ENCODE assay signal across 8 mouse cellular contexts in the genomic region with DNA sequence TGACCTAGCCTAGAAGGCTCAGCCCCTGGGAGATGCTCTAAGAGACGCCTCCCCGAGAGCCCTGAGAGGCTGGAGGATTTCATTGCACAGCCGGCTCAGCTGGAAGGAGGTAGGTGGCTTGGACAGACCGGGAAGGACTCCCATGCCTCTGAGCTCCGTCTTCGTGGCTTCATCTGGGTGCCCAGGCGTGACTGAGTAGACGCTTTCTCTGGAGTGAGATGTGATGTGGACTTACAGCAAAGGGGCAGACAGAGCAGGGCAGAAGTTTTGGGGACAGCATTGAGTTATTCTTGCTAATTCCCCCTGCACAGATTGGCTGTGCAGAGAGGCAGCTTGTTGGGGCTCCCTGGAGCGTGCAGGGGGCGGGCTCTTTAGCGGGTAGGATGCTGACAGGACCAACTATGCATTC. TPM values are rescaled to one million over a fixed set of nuclear protein-coding genes. Genes with fewer than 3 reads are reported as not detected.
A peak's percentile ranks its signal among the peaks of the same experiment; 100 is the strongest.
DNase-seq lines count a peak whose midpoint lies in the region; ATAC-seq and TF ChIP-seq lines count a peak whose summit lies in the region.

No protein-coding gene starts in this region.

- no peak for TF ChIP-seq CTCF in left cerebral cortex, adult 2 months (IDR thresholded peaks at IDR 0.05)

- H3K9me3 ChIP-seq in embryonic facial prominence, embryonic 15.5 days (replicated peaks), result no peaks in the 10 kb centered on the region
- H3K9me3 ChIP-seq in hindbrain, embryonic 10.5 days, result no peaks in the 10 kb centered on the region
- H3K9me3 ChIP-seq in midbrain, embryonic 13.5 days, result no peaks in the 10 kb centered on the region

- peak overlapping the region; percentile 61 for H3K4me2 ChIP-seq in embryonic facial prominence, embryonic 15.5 days (replicated peaks)
- H3K4me2 ChIP-seq in midbrain, embryonic 13.5 days (replicated peaks), result peak overlapping the region; percentile 30

- intact Hi-C loops in left cerebral cortex, adult 2 months (cut with DNase I), result no loop called here

- H3K36me3 ChIP-seq in embryonic facial prominence, embryonic 15.5 days, result no peaks in the 10 kb centered on the region
- H3K36me3 ChIP-seq in hindbrain, embryonic 10.5 days, result no peaks in the 10 kb centered on the region
- no peaks in the 10 kb centered on the region for H3K36me3 ChIP-seq in midbrain, embryonic 13.5 days

- DNase-seq in left cerebral cortex, adult 2 months (ENCODE audit: extremely low spot score in 1 of 2, low spot score in 2 of 2), result no peak
- DNase-seq in left cerebral cortex, adult 8-10 months (ENCODE audit: low spot score in 2 of 2), result no peak
- DNase-seq in hindbrain, embryonic 10.5 days (ENCODE audit: low spot score), result peak; percentile 15
- DNase-seq in cerebellum, adult 11 months, result no peak
- DNase-seq in cerebellum, adult 8-10 months, result no peak
- DNase-seq in spleen, postnatal 10 days (ENCODE audit: low spot score in 2 of 2), result no peak

- H3K27me3 ChIP-seq in embryonic facial prominence, embryonic 15.5 days, result no peaks in the 10 kb centered on the region
- H3K27me3 ChIP-seq in hindbrain, embryonic 10.5 days (ENCODE audit: insufficient read depth, poor library complexity, severe bottlenecking), result peaks cover 34% of the 10 kb centered on the region
- peaks cover 19% of the 10 kb centered on the region for H3K27me3 ChIP-seq in midbrain, embryonic 13.5 days

- H3K9ac ChIP-seq in embryonic facial prominence, embryonic 15.5 days, result peak overlapping the region; percentile 39
- peak overlapping the region; percentile 39; the same call in 1 of the 2 replicates for H3K9ac ChIP-seq in midbrain, embryonic 13.5 days (replicated peaks)

- H3K27ac ChIP-seq in left cerebral cortex, adult 2 months, result no peak overlapping the region
- peak overlapping the region; percentile 86 for H3K27ac ChIP-seq in embryonic facial prominence, embryonic 15.5 days (replicated peaks)
- H3K27ac ChIP-seq in hindbrain, embryonic 10.5 days, result peak overlapping the region; percentile 67
- no peak overlapping the region for H3K27ac ChIP-seq in midbrain, embryonic 13.5 days

- peaks cover 86% of the 10 kb centered on the region for H3K4me1 ChIP-seq in embryonic facial prominence, embryonic 15.5 days
- H3K4me1 ChIP-seq in hindbrain, embryonic 10.5 days (replicated peaks), result peaks cover 71% of the 10 kb centered on the region
- peaks cover 28% of the 10 kb centered on the region for H3K4me1 ChIP-seq in midbrain, embryonic 13.5 days (replicated peaks)

- no peak for ATAC-seq in embryonic facial prominence, embryonic 15.5 days (ENCODE audit: insufficient number of reproducible peaks, low FRiP score, low TSS enrichment, low read depth)
- no peak for ATAC-seq in midbrain, embryonic 13.5 days

- 5% methylated on average over 11 of the region's 11 CpGs for WGBS in embryonic facial prominence, embryonic 15.5 days
- 10% methylated on average over 11 of the region's 11 CpGs for WGBS in hindbrain, embryonic 10.5 days
- 5% methylated on average over 11 of the region's 11 CpGs for WGBS in midbrain, embryonic 13.5 days

- H3K4me3 ChIP-seq in left cerebral cortex, adult 2 months, result peak overlapping the region; percentile 21; the same call in 1 of the 2 replicates
- H3K4me3 ChIP-seq in embryonic facial prominence, embryonic 15.5 days (replicated peaks), result peak overlapping the region; percentile 44
- H3K4me3 ChIP-seq in hindbrain, embryonic 10.5 days, result peak overlapping the region; percentile 38
- peak overlapping the region; percentile 20 for H3K4me3 ChIP-seq in midbrain, embryonic 13.5 days (replicated peaks)

RNA-seq across cellular contexts. Expression of gene C1qtnf1, which starts 0.5 kb away (rescaled TPM):
- 1 to 10 TPM; 3.3 to 4.8 TPM for total RNA-seq in left cerebral cortex, adult 2 months (2021)
- total RNA-seq in left cerebral cortex, adult 8-10 months (2022), result 1 to 10 TPM; 4.4 to 5.3 (median 4.9) TPM
- polyA plus RNA-seq in embryonic facial prominence, embryonic 15.5 days (2015; fragmentation: Nextera tagmentation; extraction: Ambion mirVana), result 19.0 and 23.0 TPM in 2 replicates
- 1.8 and 2.0 TPM in 2 replicates for polyA plus RNA-seq in hindbrain, embryonic 10.5 days (2016; fragmentation: Nextera tagmentation; extraction: Ambion mirVana)
- 2.5 and 2.8 TPM in 2 replicates for polyA plus RNA-seq in midbrain, embryonic 13.5 days (2015; fragmentation: Nextera tagmentation; extraction: Ambion mirVana)

RNA-seq across cellular contexts. Expression of gene Cant1, which starts 9.6 kb away (rescaled TPM):
- total RNA-seq in left cerebral cortex, adult 2 months (2021), result 10 to 100 TPM; 37.9 to 41.0 TPM
- 10 to 100 TPM; 36.6 to 40.3 (median 38.8) TPM for total RNA-seq in left cerebral cortex, adult 8-10 months (2022)
- polyA plus RNA-seq in embryonic facial prominence, embryonic 15.5 days (2015; fragmentation: Nextera tagmentation; extraction: Ambion mirVana), result 34.2 and 38.0 TPM in 2 replicates
- 23.7 and 31.1 TPM in 2 replicates for polyA plus RNA-seq in hindbrain, embryonic 10.5 days (2016; fragmentation: Nextera tagmentation; extraction: Ambion mirVana)
- 23.5 and 26.0 TPM in 2 replicates for polyA plus RNA-seq in midbrain, embryonic 13.5 days (2015; fragmentation: Nextera tagmentation; extraction: Ambion mirVana)

RNA-seq across cellular contexts. Expression of gene Lgals3bp, which starts 26.6 kb away (rescaled TPM):
- total RNA-seq in left cerebral cortex, adult 2 months (2021), result 10 to 100 TPM; 17.1 to 20.0 TPM
- 10 to 100 TPM; 20.8 to 62.8 (median 36.9) TPM for total RNA-seq in left cerebral cortex, adult 8-10 months (2022)
- 15.6 and 19.8 TPM in 2 replicates for polyA plus RNA-seq in embryonic facial prominence, embryonic 15.5 days (2015; fragmentation: Nextera tagmentation; extraction: Ambion mirVana)
- polyA plus RNA-seq in hindbrain, embryonic 10.5 days (2016; fragmentation: Nextera tagmentation; extraction: Ambion mirVana), result 1.8 and 2.0 TPM in 2 replicates
- polyA plus RNA-seq in midbrain, embryonic 13.5 days (2015; fragmentation: Nextera tagmentation; extraction: Ambion mirVana), result 1.7 and 2.3 TPM in 2 replicates

RNA-seq across cellular contexts. Expression of gene Engase, which starts 48.2 kb away (rescaled TPM):
- total RNA-seq in left cerebral cortex, adult 2 months (2021), result 10 to 100 TPM; 11.0 to 12.4 TPM
- 10 to 100 TPM; 12.6 to 18.2 (median 15.3) TPM for total RNA-seq in left cerebral cortex, adult 8-10 months (2022)
- 8.6 and 8.7 TPM in 2 replicates for polyA plus RNA-seq in embryonic facial prominence, embryonic 15.5 days (2015; fragmentation: Nextera tagmentation; extraction: Ambion mirVana)
- 8.7 and 8.9 TPM in 2 replicates for polyA plus RNA-seq in hindbrain, embryonic 10.5 days (2016; fragmentation: Nextera tagmentation; extraction: Ambion mirVana)
- 6.3 and 6.4 TPM in 2 replicates for polyA plus RNA-seq in midbrain, embryonic 13.5 days (2015; fragmentation: Nextera tagmentation; extraction: Ambion mirVana)

Comparison
In these comparisons a context has a peak if more than half of its experiments do, and no peak if none do; other contexts are left out.
1. H3K27ac ChIP-seq: peak in embryonic facial prominence, embryonic 15.5 days (single experiment) and hindbrain, embryonic 10.5 days (single experiment); none in left cerebral cortex, adult 2 months (single experiment) and midbrain, embryonic 13.5 days (single experiment).
2. Peak in every context shown above with its lines, with median percentiles within 50 percentile points of each other: H3K4me3 ChIP-seq.